Mouse (Mus musculus) kidney, postnatal 25 days (tissue): Measurements from ENCODE around the gene Nat8f5.
"Not testable (repeated sequence)": the region's sequence is repeated elsewhere in the genome, so short reads cannot be mapped to it uniquely, and the experiment has no call there.

Experiments used
- DNase-seq, 2 experiments: peaks; one replicate each; pipeline ENCODE4 v3.0.0; 2021; ENCODE audit warnings: mixed read lengths in 2 of 2

Nat8f5 gene

GRCm38 (mm10) chr6:85835104-85835503 lies 14.3 kb upstream of the Nat8f5 start:
- peak; percentile 57 to 84 for DNase-seq

GRCm38 (mm10) chr6:85834504-85835100 lies 13.8 kb upstream of the Nat8f5 start:
- DNase-seq = peak in 1 of 2 experiments; percentile 43

GRCm38 (mm10) chr6:85831796-85832321 lies 11.1 kb upstream of the Nat8f5 start, which contains the start of gene Nat8:
TSS of gene Nat8 (minus strand) at chr6:85832082.
- peak; percentile 58 to 85 for DNase-seq

- peak; percentile 16 to 65 for DNase-seq
These were observed 8.7 kb upstream of the Nat8f5 start for GRCm38 (mm10) chr6:85829462-85829861.

- no peak for DNase-seq
These were observed 5.1 kb upstream of the Nat8f5 start for GRCm38 (mm10) chr6:85825886-85826285.

GRCm38 (mm10) chr6:85823382-85824090 lies 2.8 kb upstream of the Nat8f5 start:
- peak in 1 of 2 experiments; percentile 53 for DNase-seq

GRCm38 (mm10) chr6:85822286-85822685 lies 1.5 kb upstream of the Nat8f5 start:
- no peak for DNase-seq

GRCm38 (mm10) chr6:85818338-85818737 lies 2.4 kb downstream of the Nat8f5 start:
- no peak for DNase-seq

GRCm38 (mm10) chr6:85813339-85813738 lies 7.4 kb downstream of the Nat8f5 start:
- DNase-seq = peak in 1 of 2 experiments; percentile 79

GRCm38 (mm10) chr6:85810942-85811537 lies 9.7 kb downstream of the Nat8f5 start:
- peak; percentile 48 to 79 for DNase-seq

- DNase-seq = not testable (repeated sequence)
These were observed 10.3 kb downstream of the Nat8f5 start for GRCm38 (mm10) chr6:85810514-85810913.

- DNase-seq = peak in 1 of 2 experiments; percentile 43
These were observed 11.0 kb downstream of the Nat8f5 start for GRCm38 (mm10) chr6:85809784-85810183.

GRCm38 (mm10) chr6:85803180-85803579 lies 17.6 kb downstream of the Nat8f5 start:
- peak; percentile 24 to 44 for DNase-seq
